Mouse (Mus musculus): ENCODE results near the gene Atf7ip.

DNA sequence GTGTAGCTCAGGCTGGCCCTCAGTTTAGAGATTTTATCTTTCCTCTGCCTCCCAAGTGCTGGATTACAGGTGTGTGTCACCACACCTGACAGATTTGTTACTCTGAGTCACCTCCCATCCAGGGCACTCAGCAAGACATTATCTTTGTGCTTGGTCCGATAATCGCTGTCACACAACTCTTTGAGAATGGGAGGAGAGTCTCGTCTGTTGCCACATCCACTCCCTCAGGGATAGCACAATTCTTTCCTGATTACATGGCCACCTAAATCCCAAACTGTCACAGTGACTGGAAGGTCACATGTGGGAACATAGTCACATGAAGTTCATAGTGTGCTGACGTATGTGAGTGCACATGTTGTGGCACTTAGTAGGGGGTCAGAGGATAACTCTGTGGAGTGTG is 152.3 kb downstream of the Atf7ip start:
- TF ChIP-seq CTCF (IDR thresholded peaks at IDR 0.05; ENCODE audit: borderline replicate concordance, extremely low read depth, insufficient read depth, insufficient read length) (no peak), POLR2A (IDR thresholded peaks at IDR 0.05; ENCODE audit: borderline replicate concordance, extremely low read depth, insufficient read depth, insufficient read length, poor library complexity, severe bottlenecking) (no peak)
